Mouse (Mus musculus) neural tube, embryonic 12.5 days (tissue): ENCODE measurements around the gene Paxbp1. TPM values are rescaled to one million over a fixed set of nuclear protein-coding genes. Genes with fewer than 3 reads are reported as not detected.
A peak's percentile ranks its signal among the peaks of the same experiment; 100 is the strongest.
"Not testable (repeated sequence)": the region's sequence is repeated elsewhere in the genome, so short reads cannot be mapped to it uniquely, and the experiment has no call there.

Experiments used
- ATAC-seq: fragments of 200-750 bp; cut with Nextera tagmentation; 2 replicates; pipeline ENCODE4 v1.8.0; 2017; ENCODE audit warnings: low read depth, mild to moderate bottlenecking, moderate TSS enrichment, moderate library complexity; ENCODE audit not compliant: low FRiP score
- H3K27ac ChIP-seq: fragments of 300-500 bp; sonication (generic); 2 replicates; pipeline ENCODE4 v1.5.1; 2016
- H3K27me3 ChIP-seq: fragments of 300-500 bp; sonication (generic); replicated peaks from 2 replicates; pipeline ENCODE4 v1.6.1; 2016; ENCODE audit warnings: mild to moderate bottlenecking
- H3K36me3 ChIP-seq: fragments of 300-500 bp; sonication (generic); 2 replicates; pipeline ENCODE4 v1.6.1; 2016; ENCODE audit warnings: mild to moderate bottlenecking
- H3K4me1 ChIP-seq: fragments of 300-500 bp; sonication (generic); 2 replicates; pipeline ENCODE4 v1.6.1; 2016
- H3K4me2 ChIP-seq: fragments of 300-500 bp; sonication (generic); replicated peaks from 2 replicates; pipeline ENCODE4 v1.6.1; 2016; ENCODE audit warnings: mild to moderate bottlenecking
- H3K4me3 ChIP-seq: fragments of 300-500 bp; sonication (generic); 2 replicates; pipeline ENCODE4 v1.5.1; 2016
- H3K9ac ChIP-seq: fragments of 300-500 bp; sonication (generic); 2 replicates; pipeline ENCODE4 v1.6.1; 2016; ENCODE audit warnings: mild to moderate bottlenecking
- H3K9me3 ChIP-seq: fragments of 300-500 bp; sonication (generic); 2 replicates; pipeline ENCODE4 v1.6.1; 2016; ENCODE audit warnings: mild to moderate bottlenecking
- WGBS: fragments of 180-500 bp; shearing (Covaris S2); methylation state at CpG from one replicate; pipeline ENCODE4 v1.1.7; 2016; 5-methylcytosine and 5-hydroxymethylcytosine counted together
- polyA plus RNA-seq: library from polyadenylated mRNA; unstranded; fragments of >200 nt; fragmentation: Nextera tagmentation; extraction: Ambion mirVana; gene quantifications from 2 replicates; pipeline ENCODE4 v1.2.1, GENCODE M21; 2016

Paxbp1 gene
- polyA plus RNA-seq = 88.3 and 111 TPM in 2 replicates

- peak; percentile 97 for ATAC-seq
- WGBS = 2% methylated on average over 70 of the region's 70 CpGs
- Histone ChIP-seq H3K27ac (peak within 1 kb of the TSS; percentile 92), H3K9me3 (no peaks in the 10 kb centered on the region), H3K36me3 (peaks cover 13% of the 10 kb centered on the region), H3K4me1 (peaks cover 8% of the 10 kb centered on the region), H3K4me3 (peak within 1 kb of the TSS; percentile 95), H3K9ac (peak within 1 kb of the TSS; percentile 97), H3K4me2 (peak within 1 kb of the TSS; percentile 71), H3K27me3 (no peaks in the 10 kb centered on the region)
Measured at GRCm38 (mm10) chr16:91044270-91045182, at the start of gene Paxbp1. TSS of gene Paxbp1 (minus strand) at chr16:91044543.

GRCm38 (mm10) chr16:91086642-91087306, 42.4 kb upstream of the Paxbp1 start:
- H3K27me3 ChIP-seq = peaks cover 20% of the 10 kb centered on the region; the same call in 1 of the 2 replicates
- H3K36me3 ChIP-seq = no peaks in the 10 kb centered on the region
- no peak overlapping the region for H3K9ac ChIP-seq
- H3K4me1 ChIP-seq = no peaks in the 10 kb centered on the region
- H3K4me2 ChIP-seq = no peak overlapping the region
- H3K27ac ChIP-seq = no peak overlapping the region
- H3K9me3 ChIP-seq = no peaks in the 10 kb centered on the region
- WGBS = 65% methylated on average over 4 of the region's 4 CpGs
- H3K4me3 ChIP-seq = no peak overlapping the region
- ATAC-seq = no peak

- no peak for ATAC-seq
- 70% methylated on average over 17 of the region's 17 CpGs for WGBS
Measured at GRCm38 (mm10) chr16:91085239-91085825, 41.0 kb upstream of the Paxbp1 start.

DNA sequence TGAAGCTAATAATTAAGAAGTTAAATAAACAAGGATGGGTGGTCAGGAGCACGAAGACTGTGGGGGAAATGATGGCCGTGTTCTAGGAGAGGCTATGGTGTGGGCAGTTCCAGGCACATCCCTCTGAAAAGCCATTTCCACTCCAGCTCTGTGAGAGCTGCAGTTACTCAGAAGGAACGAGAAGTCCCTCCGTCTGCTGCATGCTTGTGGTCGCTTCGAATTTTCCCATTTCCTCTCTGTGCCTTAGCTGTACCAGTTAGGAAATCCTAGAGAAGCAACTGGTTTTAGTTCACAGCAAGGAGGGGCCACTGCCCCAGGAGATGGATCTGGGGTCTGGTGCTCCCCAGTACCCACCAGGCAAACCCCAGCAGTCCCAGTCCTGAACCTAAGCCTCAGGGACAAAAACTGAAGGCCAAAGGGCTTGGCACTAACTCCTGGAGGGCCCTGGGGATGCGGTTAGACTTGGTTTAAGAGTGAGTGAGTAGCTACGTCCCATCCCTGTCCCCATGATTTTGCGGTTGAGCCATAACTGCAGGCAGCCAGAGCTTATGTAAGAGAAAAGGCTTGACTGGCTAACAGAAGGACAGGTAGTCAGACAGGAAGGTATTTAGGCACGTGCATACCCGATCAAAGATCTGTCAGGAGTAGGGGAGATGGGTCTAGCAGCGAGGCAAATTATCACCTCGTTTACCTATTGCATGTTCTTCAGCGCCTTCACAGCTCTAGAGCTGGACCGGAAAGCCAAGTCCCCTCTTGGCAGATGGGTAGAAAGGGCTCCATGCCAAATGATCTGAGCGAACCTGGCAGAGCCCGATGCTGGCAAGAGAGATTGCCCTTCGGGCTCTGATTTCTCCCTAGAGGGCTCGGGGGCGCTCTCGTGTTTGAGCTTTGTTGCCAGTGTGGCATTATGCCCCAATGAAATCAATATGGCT, 40.2 kb upstream of the Paxbp1 start:
- no peak overlapping the region for H3K27ac ChIP-seq
- no peak for ATAC-seq
- no peak overlapping the region for H3K9ac ChIP-seq
- no peaks in the 10 kb centered on the region for H3K4me1 ChIP-seq
- peaks cover 20% of the 10 kb centered on the region for H3K27me3 ChIP-seq
- no peaks in the 10 kb centered on the region for H3K36me3 ChIP-seq
- WGBS = 91% methylated on average over 21 of the region's 21 CpGs
- no peaks in the 10 kb centered on the region for H3K9me3 ChIP-seq
- H3K4me2 ChIP-seq = no peak overlapping the region
- H3K4me3 ChIP-seq = no peak overlapping the region

More at GRCm38 (mm10) chr16:91085239-91085825, 41.0 kb upstream of the Paxbp1 start:
- no peak overlapping the region for H3K4me3 ChIP-seq
- H3K27ac ChIP-seq = no peak overlapping the region
- no peak overlapping the region for H3K4me2 ChIP-seq
- H3K36me3 ChIP-seq = no peaks in the 10 kb centered on the region
- peaks cover 20% of the 10 kb centered on the region; the same call in 1 of the 2 replicates for H3K27me3 ChIP-seq
- no peak overlapping the region for H3K9ac ChIP-seq
- H3K4me1 ChIP-seq = no peaks in the 10 kb centered on the region
- H3K9me3 ChIP-seq = no peaks in the 10 kb centered on the region

DNA sequence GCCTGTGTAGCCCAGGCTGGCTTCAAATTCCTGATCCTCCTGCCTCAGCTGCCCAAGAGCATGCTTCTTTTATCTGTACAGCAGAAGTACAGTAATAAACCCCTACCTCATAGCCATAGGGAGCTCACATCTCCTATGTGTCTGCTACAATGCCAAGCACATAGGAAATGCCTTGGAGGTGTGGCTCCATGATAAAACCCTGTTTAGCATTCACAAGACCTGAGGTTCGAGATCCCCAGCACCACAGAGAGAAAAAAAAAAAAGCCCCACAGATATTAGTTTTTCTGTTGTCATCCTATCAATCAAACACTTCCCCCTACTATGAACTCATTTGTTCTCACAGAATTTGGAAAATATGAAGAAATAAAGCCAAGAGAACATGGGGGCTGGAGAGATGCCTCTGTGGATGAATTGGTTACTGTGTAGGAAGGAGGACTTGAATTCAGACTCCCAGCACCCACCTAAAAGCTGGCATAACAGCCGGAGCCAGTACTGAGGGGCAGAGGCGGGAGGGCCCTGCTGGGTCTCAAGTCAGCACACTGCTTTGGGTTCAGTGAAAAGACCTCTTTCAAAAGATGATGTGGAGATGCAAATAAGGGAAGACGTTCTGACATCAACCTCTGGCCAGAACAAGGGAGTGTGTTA, 38.8 kb upstream of the Paxbp1 start:
- Histone ChIP-seq H3K27ac (no peak overlapping the region), H3K9me3 (no peaks in the 10 kb centered on the region), H3K27me3 (peaks cover 20% of the 10 kb centered on the region), H3K9ac (no peak overlapping the region), H3K4me2 (no peak overlapping the region), H3K36me3 (no peaks in the 10 kb centered on the region), H3K4me3 (no peak overlapping the region), H3K4me1 (no peaks in the 10 kb centered on the region)
- ATAC-seq = no peak
- WGBS = 70% methylated on average over 4 of the region's 4 CpGs

- Histone ChIP-seq H3K27me3 (peaks cover 13% of the 10 kb centered on the region), H3K4me1 (no peaks in the 10 kb centered on the region), H3K4me2 (no peak overlapping the region), H3K27ac (no peak overlapping the region), H3K4me3 (no peak overlapping the region), H3K9me3 (no peaks in the 10 kb centered on the region), H3K9ac (no peak overlapping the region), H3K36me3 (no peaks in the 10 kb centered on the region)
- 24% methylated on average over 9 of the region's 12 CpGs for WGBS
- ATAC-seq = no peak
Measured at GRCm38 (mm10) chr16:91081508-91081907, 37.2 kb upstream of the Paxbp1 start.

GRCm38 (mm10) chr16:91076180-91076579, 31.8 kb upstream of the Paxbp1 start:
- 77% methylated on average over 5 of the region's 5 CpGs for WGBS
- Histone ChIP-seq H3K4me1 (no peaks in the 10 kb centered on the region), H3K9ac (no peak overlapping the region), H3K36me3 (no peaks in the 10 kb centered on the region), H3K27me3 (peaks cover 4% of the 10 kb centered on the region; the same call in 1 of the 2 replicates), H3K27ac (no peak overlapping the region), H3K9me3 (no peaks in the 10 kb centered on the region), H3K4me2 (no peak overlapping the region), H3K4me3 (no peak overlapping the region)
- no peak for ATAC-seq

GRCm38 (mm10) chr16:91075423-91075822, 31.1 kb upstream of the Paxbp1 start:
- WGBS = 83% methylated on average over 8 of the region's 8 CpGs
- not testable (repeated sequence) for H3K9ac ChIP-seq, H3K36me3 ChIP-seq, H3K4me1 ChIP-seq, H3K27ac ChIP-seq, ATAC-seq, H3K9me3 ChIP-seq, H3K4me2 ChIP-seq, H3K4me3 ChIP-seq, H3K27me3 ChIP-seq

GRCm38 (mm10) chr16:91073163-91073892, 29.0 kb upstream of the Paxbp1 start:
- H3K9ac ChIP-seq = no peak overlapping the region
- no peak overlapping the region for H3K4me3 ChIP-seq
- H3K9me3 ChIP-seq = no peaks in the 10 kb centered on the region
- peak; percentile 94 for ATAC-seq
- no peak overlapping the region for H3K27ac ChIP-seq
- no peaks in the 10 kb centered on the region for H3K36me3 ChIP-seq
- 37% methylated on average over 24 of the region's 24 CpGs for WGBS
- peak overlapping the region; percentile 39; the same call in 1 of the 2 replicates for H3K4me2 ChIP-seq
- peaks cover 11% of the 10 kb centered on the region; the same call in 1 of the 2 replicates for H3K27me3 ChIP-seq
- peaks cover 10% of the 10 kb centered on the region for H3K4me1 ChIP-seq

DNA sequence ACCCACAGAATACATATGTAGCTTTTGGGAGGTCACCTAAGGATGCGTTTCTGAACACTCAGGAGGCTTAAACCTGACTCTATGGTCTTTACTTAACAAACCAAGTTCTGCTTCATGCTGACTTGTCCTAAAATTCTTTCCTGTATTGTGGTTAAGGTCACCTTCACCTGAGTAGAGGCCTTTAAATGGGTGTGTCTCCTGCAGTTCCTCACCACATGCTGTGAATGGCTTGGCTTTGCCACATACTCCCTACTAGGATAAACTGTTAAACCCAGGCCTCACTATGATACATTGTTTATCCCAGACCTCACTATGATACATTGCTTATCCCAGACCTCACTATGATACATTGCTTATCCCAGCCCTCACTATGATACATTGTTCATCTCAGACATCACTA, 27.9 kb upstream of the Paxbp1 start:
- Histone ChIP-seq H3K4me3 (no peak overlapping the region), H3K27me3 (peaks cover 11% of the 10 kb centered on the region; the same call in 1 of the 2 replicates), H3K4me1 (peaks cover 10% of the 10 kb centered on the region), H3K9ac (no peak overlapping the region), H3K27ac (no peak overlapping the region), H3K36me3 (no peaks in the 10 kb centered on the region), H3K4me2 (no peak overlapping the region), H3K9me3 (no peaks in the 10 kb centered on the region)
- 98% methylated on average over 1 of the region's 1 CpGs for WGBS
- no peak for ATAC-seq
